Mouse (Mus musculus) lung, adult 10 weeks (tissue): ENCODE measurements around the gene Reg3a. TPM values are rescaled to one million over a fixed set of nuclear protein-coding genes. Genes with fewer than 3 reads are reported as not detected.

Source experiments
- polyA plus RNA-seq: library from polyadenylated mRNA; stranded (reverse); fragments of 350-450 nt; fragmentation: Illumina TruSeq; extraction: RNeasy Lipid Tissue Mini Kit (QIAGEN cat#74804); gene quantifications from one replicate; pipeline ENCODE4 v1.2.3, GENCODE M21; 2014; ENCODE audit warnings: low read depth, low replicate concordance; ENCODE audit not compliant: insufficient read depth

Reg3a gene
- polyA plus RNA-seq: not detected

GRCm38 (mm10) chr6:78380409-78380808 lies at the start of gene Reg3a:
Gene Reg3a (plus strand): TSS chr6:78380709.

GRCm38 (mm10) chr6:78370357-78370756 lies 10.2 kb upstream of the Reg3a start, which contains the start of gene Reg3b:
Gene Reg3b (plus strand): TSS chr6:78370657.

GRCm38 (mm10) chr6:78378765-78379164 lies 1.7 kb upstream of the Reg3a start, which contains the start of gene Reg3d:
Gene Reg3d (minus strand): TSS chr6:78378865.

GRCm38 (mm10) chr6:78395323-78395722 lies 14.8 kb downstream of the Reg3a start, which contains the start of gene Reg2:
Gene Reg2 (plus strand): TSS chr6:78395623.

GRCm38 (mm10) chr6:78422411-78422810 lies 41.9 kb downstream of the Reg3a start, which contains the start of gene Reg1:
Gene Reg1 (plus strand): TSS chr6:78422711.

Other genes with a start within 250 kb of the Reg3a start
- not detected for gene Reg3b, start 10.1 kb upstream of the Reg3a start, polyA plus RNA-seq
- gene Reg3d, start 1.8 kb upstream of the Reg3a start, polyA plus RNA-seq: not detected
- gene Reg2, start 14.9 kb downstream of the Reg3a start, polyA plus RNA-seq: not detected
- gene Reg1, start 42.0 kb downstream of the Reg3a start, polyA plus RNA-seq: not detected
- gene Reg3g, start 88.2 kb downstream of the Reg3a start, polyA plus RNA-seq: 96.9 TPM